Mouse (Mus musculus) kidney, embryonic 15.5 days (tissue): Measurements from ENCODE around the gene Crybb2. TPM values are rescaled to one million over a fixed set of nuclear protein-coding genes. Genes with fewer than 3 reads are reported as not detected.

Experiments
- ATAC-seq: fragments of 200-750 bp; cut with Nextera tagmentation; replicated peaks from 2 replicates; pipeline ENCODE4 v1.8.0; 2017; ENCODE audit warnings: moderate TSS enrichment; ENCODE audit not compliant: low FRiP score
- H3K27ac ChIP-seq: fragments of 300-500 bp; sonication (generic); 2 replicates; pipeline ENCODE4 v1.5.1; 2015; ENCODE audit warnings: mild to moderate bottlenecking, inconsistent platforms
- H3K27me3 ChIP-seq: fragments of 300-500 bp; sonication (generic); 2 replicates; pipeline ENCODE4 v1.6.1; 2015; ENCODE audit warnings: inconsistent platforms
- H3K36me3 ChIP-seq: fragments of 300-500 bp; sonication (generic); 2 replicates; pipeline ENCODE4 v1.6.1; 2015; ENCODE audit warnings: inconsistent platforms
- H3K4me1 ChIP-seq: fragments of 300-500 bp; sonication (generic); 2 replicates; pipeline ENCODE4 v1.6.1; 2015; ENCODE audit warnings: inconsistent platforms
- H3K4me2 ChIP-seq: fragments of 300-500 bp; sonication (generic); 2 replicates; pipeline ENCODE4 v1.6.1; 2015; ENCODE audit warnings: moderate library complexity, mild to moderate bottlenecking, inconsistent platforms
- H3K4me3 ChIP-seq: fragments of 300-500 bp; sonication (generic); replicated peaks from 2 replicates; pipeline ENCODE4 v1.5.1; 2015; ENCODE audit warnings: mild to moderate bottlenecking, inconsistent platforms
- H3K9ac ChIP-seq: fragments of 300-500 bp; sonication (generic); 2 replicates; pipeline ENCODE4 v1.6.1; 2015; ENCODE audit warnings: mild to moderate bottlenecking, inconsistent platforms
- H3K9me3 ChIP-seq: fragments of 300-500 bp; sonication (generic); replicated peaks from 2 replicates; pipeline ENCODE4 v1.6.1; 2016; ENCODE audit warnings: inconsistent platforms
- WGBS: fragments of 180-500 bp; shearing (Covaris S2); methylation state at CpG from one replicate; pipeline ENCODE4 v1.1.7; 2015; ENCODE audit warnings: mixed read lengths; 5-methylcytosine and 5-hydroxymethylcytosine counted together
- polyA plus RNA-seq: library from polyadenylated mRNA; unstranded; fragments of >200 nt; fragmentation: Nextera tagmentation; extraction: Ambion mirVana; gene quantifications from 2 replicates; pipeline ENCODE4 v1.2.1, GENCODE M21; 2015

Crybb2 gene
- polyA plus RNA-seq, 1 experiment from 2014 or later, result not detected

GRCm38 (mm10) chr5:113087465-113087864 lies 17.5 kb upstream of the Crybb2 start:
- 83% methylated on average over 2 of the region's 2 CpGs for WGBS
- Histone ChIP-seq H3K9me3 (no peaks in the 10 kb centered on the region), H3K9ac (no peak overlapping the region), H3K4me1 (peaks cover 45% of the 10 kb centered on the region), H3K27me3 (no peaks in the 10 kb centered on the region), H3K4me2 (no peak overlapping the region), H3K27ac (no peak overlapping the region), H3K36me3 (peaks cover 29% of the 10 kb centered on the region), H3K4me3 (no peak overlapping the region)
- ATAC-seq, result no peak

DNA sequence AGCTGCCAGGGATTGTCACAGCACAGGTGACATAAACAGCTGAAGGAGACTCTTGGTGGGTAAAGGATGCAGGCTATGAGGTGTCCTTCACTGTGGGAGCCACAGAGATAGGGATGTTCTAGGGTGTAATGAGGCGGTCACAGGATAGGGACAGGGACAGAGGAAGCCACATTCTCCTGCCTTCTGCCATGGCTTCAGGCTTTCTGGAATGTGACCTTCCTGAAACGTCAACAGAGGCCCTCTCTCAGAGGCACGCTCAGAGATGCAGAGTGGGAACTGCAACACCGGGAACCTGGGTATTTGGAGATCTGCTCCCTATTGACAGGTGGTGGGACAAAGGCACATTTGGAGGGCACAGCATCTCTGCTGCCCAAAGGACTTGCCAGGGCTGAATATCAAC lies 17.1 kb upstream of the Crybb2 start:
- no peaks in the 10 kb centered on the region for H3K9me3 ChIP-seq
- no peak for ATAC-seq
- H3K4me2 ChIP-seq, result no peak overlapping the region
- peaks cover 43% of the 10 kb centered on the region for H3K4me1 ChIP-seq
- H3K27me3 ChIP-seq, result no peaks in the 10 kb centered on the region
- WGBS, result 52% methylated on average over 4 of the region's 4 CpGs
- no peak overlapping the region for H3K9ac ChIP-seq
- H3K36me3 ChIP-seq, result peaks cover 28% of the 10 kb centered on the region
- no peak overlapping the region for H3K4me3 ChIP-seq
- H3K27ac ChIP-seq, result no peak overlapping the region

DNA sequence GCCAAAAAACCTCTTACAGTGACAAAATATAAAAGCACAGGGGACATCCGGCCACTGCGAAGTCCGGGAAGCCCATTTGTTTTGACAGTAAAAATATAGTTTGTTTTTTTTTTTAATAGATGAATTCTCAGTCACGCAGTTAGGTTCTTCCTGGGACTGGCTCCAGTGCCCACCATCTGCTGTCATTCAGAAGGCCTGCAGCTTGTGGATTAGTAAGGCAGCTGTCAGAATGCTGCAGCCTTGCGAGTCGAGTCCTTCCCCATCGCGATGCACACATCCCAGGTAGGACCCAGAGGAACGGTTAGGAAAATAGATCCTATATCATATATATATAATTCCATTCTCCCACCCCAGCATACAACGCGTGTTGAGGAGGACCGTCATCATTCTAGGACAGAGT lies 16.5 kb upstream of the Crybb2 start:
- no peak for ATAC-seq
- 66% methylated on average over 12 of the region's 12 CpGs for WGBS
- H3K4me2 ChIP-seq, result no peak overlapping the region
- H3K4me3 ChIP-seq, result no peak overlapping the region
- no peaks in the 10 kb centered on the region for H3K27me3 ChIP-seq
- no peak overlapping the region for H3K9ac ChIP-seq
- no peak overlapping the region; the same call in 1 of the 2 replicates for H3K27ac ChIP-seq
- H3K9me3 ChIP-seq, result no peaks in the 10 kb centered on the region
- H3K36me3 ChIP-seq, result peaks cover 26% of the 10 kb centered on the region
- peaks cover 38% of the 10 kb centered on the region for H3K4me1 ChIP-seq

GRCm38 (mm10) chr5:113085931-113086330 lies 16.0 kb upstream of the Crybb2 start:
- Histone ChIP-seq H3K4me2 (no peak overlapping the region), H3K4me3 (no peak overlapping the region), H3K27me3 (no peaks in the 10 kb centered on the region), H3K4me1 (peaks cover 34% of the 10 kb centered on the region), H3K27ac (no peak overlapping the region), H3K36me3 (peaks cover 23% of the 10 kb centered on the region), H3K9me3 (no peaks in the 10 kb centered on the region), H3K9ac (no peak overlapping the region)
- no peak for ATAC-seq
- 53% methylated on average over 2 of the region's 2 CpGs for WGBS

GRCm38 (mm10) chr5:113084309-113084708 lies 14.4 kb upstream of the Crybb2 start:
- H3K9me3 ChIP-seq, result no peaks in the 10 kb centered on the region
- ATAC-seq, result no peak
- peaks cover 29% of the 10 kb centered on the region for H3K4me1 ChIP-seq
- no peak overlapping the region for H3K4me3 ChIP-seq
- no peak overlapping the region for H3K4me2 ChIP-seq
- H3K36me3 ChIP-seq, result peaks cover 13% of the 10 kb centered on the region
- no peak overlapping the region for H3K27ac ChIP-seq
- 0 out of 2 replicates have a peak, but pooled peaks cover 4% of the 10 kb centered on the region for H3K27me3 ChIP-seq
- WGBS, result 82% methylated on average over 2 of the region's 2 CpGs
- H3K9ac ChIP-seq, result no peak overlapping the region

DNA sequence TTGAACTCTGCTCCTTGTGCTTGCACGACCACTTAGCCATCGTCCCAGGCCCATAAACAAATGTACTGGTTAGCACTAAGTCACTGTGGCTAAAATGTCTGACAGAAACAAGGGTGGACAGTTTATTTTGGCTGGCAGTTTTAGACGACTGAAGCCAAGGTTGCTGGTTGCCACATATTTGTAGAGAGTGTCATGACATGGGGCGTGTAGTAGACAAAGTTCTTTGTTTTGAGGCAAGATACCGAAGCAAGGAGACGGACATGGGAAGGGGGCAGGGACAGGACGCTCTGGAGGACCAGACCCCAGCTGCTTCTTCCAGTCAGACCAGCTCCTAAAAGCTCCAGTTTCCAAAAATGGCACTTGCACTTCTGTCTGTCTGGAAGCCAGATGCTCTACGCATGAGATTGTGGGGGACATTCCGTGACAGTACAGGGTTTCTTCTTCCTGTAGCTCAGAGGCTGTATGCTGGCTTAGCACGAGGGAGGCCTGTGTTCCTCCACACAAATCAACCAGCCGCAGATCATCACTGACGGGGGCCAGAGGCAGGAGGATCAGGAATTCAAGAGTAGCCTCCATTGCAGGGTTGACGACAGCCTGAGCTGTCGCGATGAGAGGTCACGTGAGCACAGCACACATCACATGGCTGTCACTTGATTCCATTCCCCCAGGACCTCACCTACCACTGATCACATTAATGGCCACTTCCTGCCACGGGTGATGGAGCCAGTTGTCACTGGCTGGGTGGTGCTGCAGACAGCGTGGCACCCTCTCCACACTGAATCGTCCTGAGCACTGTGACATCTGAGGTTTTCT lies 12.6 kb upstream of the Crybb2 start:
- Histone ChIP-seq H3K4me1 (peaks cover 29% of the 10 kb centered on the region), H3K4me2 (peak overlapping the region; percentile 27), H3K36me3 (no peaks in the 10 kb centered on the region; the same call in 1 of the 2 replicates), H3K27ac (no peak overlapping the region), H3K9me3 (no peaks in the 10 kb centered on the region), H3K4me3 (no peak overlapping the region), H3K9ac (no peak overlapping the region), H3K27me3 (0 out of 2 replicates have a peak, but pooled peaks cover 6% of the 10 kb centered on the region)
- ATAC-seq, result peak; percentile 20; the same call in 1 of the 2 replicates
- WGBS, result 41% methylated on average over 19 of the region's 19 CpGs

DNA sequence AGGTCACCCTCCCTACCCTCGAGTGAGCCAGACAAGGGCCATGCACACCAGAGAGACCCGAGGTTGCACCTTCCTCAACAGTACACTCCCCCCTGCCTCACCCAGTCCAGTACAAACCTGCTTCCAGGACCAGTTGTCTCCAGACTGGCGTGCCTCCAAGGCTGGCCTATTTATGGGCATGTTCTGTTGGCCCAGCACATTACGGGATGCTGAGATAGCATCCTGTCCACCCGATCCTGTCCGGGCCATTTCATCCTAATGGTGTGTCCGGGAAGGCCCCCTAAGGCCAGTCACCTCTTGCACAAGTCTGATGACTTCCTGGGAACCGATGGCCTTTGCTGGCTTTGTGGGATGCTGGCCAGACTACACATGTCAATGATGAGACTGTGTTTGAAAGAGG lies 11.5 kb upstream of the Crybb2 start, which contains the start of gene Crybb3:
Gene Crybb3, minus strand, starts transcription at position 146 of the 400 bp plus-strand sequence.
- no peak for ATAC-seq
- Histone ChIP-seq H3K27ac (no peak within 1 kb of the TSS), H3K36me3 (no peaks in the 10 kb centered on the region; the same call in 1 of the 2 replicates), H3K27me3 (0 out of 2 replicates have a peak, but pooled peaks cover 11% of the 10 kb centered on the region), H3K9me3 (no peaks in the 10 kb centered on the region), H3K4me2 (no peak within 1 kb of the TSS), H3K4me3 (no peak within 1 kb of the TSS), H3K9ac (no peak within 1 kb of the TSS), H3K4me1 (peaks cover 24% of the 10 kb centered on the region)
- WGBS, result 73% methylated on average over 8 of the region's 8 CpGs

- no peak for ATAC-seq
- Histone ChIP-seq H3K27ac (no peak overlapping the region), H3K4me1 (peaks cover 20% of the 10 kb centered on the region), H3K9me3 (no peaks in the 10 kb centered on the region), H3K4me3 (no peak overlapping the region), H3K9ac (no peak overlapping the region), H3K4me2 (no peak overlapping the region), H3K36me3 (no peaks in the 10 kb centered on the region; the same call in 1 of the 2 replicates), H3K27me3 (0 out of 2 replicates have a peak, but pooled peaks cover 11% of the 10 kb centered on the region)
- WGBS, result 88% methylated on average over 9 of the region's 9 CpGs
These were observed 11.1 kb upstream of the Crybb2 start for GRCm38 (mm10) chr5:113081020-113081419.

DNA sequence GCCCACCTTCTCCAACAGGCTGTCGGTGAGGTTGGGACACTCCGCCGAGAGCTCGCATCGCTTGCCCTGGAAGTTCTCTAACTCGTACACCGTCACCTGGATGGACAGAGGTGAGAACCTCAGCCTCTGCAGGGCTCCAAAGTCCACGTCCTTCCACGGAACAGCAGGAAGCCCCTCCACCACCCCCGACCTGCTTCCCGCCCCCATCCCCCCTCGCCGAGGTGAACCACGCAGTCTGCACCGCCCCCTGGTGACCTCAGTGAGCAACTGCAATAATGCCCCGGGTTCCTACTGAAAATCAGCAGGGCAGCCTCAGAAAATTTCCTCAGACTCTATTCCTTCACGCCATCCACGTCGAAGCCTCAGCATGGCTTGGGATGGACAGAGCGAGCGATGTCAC lies 9.9 kb upstream of the Crybb2 start:
- 22% methylated on average over 21 of the region's 21 CpGs for WGBS
- peak overlapping the region; percentile 43 for H3K4me2 ChIP-seq

GRCm38 (mm10) chr5:113078686-113079085 lies 8.8 kb upstream of the Crybb2 start:
- H3K27ac ChIP-seq, result no peak overlapping the region
- no peak overlapping the region for H3K9ac ChIP-seq
- no peak for ATAC-seq
- no peaks in the 10 kb centered on the region for H3K9me3 ChIP-seq
- H3K27me3 ChIP-seq, result 0 out of 2 replicates have a peak, but pooled peaks cover 11% of the 10 kb centered on the region
- peaks cover 16% of the 10 kb centered on the region for H3K4me1 ChIP-seq
- H3K4me2 ChIP-seq, result no peak overlapping the region
- H3K36me3 ChIP-seq, result no peaks in the 10 kb centered on the region
- 70% methylated on average over 5 of the region's 5 CpGs for WGBS
- H3K4me3 ChIP-seq, result no peak overlapping the region

More for the DNA sequence above, 9.9 kb upstream of the Crybb2 start:
- Histone ChIP-seq H3K4me1 (peaks cover 16% of the 10 kb centered on the region), H3K27ac (no peak overlapping the region), H3K36me3 (no peaks in the 10 kb centered on the region; the same call in 1 of the 2 replicates), H3K27me3 (0 out of 2 replicates have a peak, but pooled peaks cover 11% of the 10 kb centered on the region), H3K4me3 (no peak overlapping the region), H3K9ac (no peak overlapping the region), H3K9me3 (no peaks in the 10 kb centered on the region)
- ATAC-seq, result no peak

- Histone ChIP-seq H3K9me3 (no peaks in the 10 kb centered on the region), H3K4me3 (no peak overlapping the region), H3K4me1 (no peaks in the 10 kb centered on the region), H3K27me3 (0 out of 2 replicates have a peak, but pooled peaks cover 3% of the 10 kb centered on the region), H3K27ac (no peak overlapping the region), H3K4me2 (no peak overlapping the region), H3K9ac (no peak overlapping the region), H3K36me3 (no peaks in the 10 kb centered on the region)
- no peak; the same call in 1 of the 2 replicates for ATAC-seq
- WGBS, result 4% methylated on average over 16 of the region's 16 CpGs
These were observed 15.6 kb downstream of the Crybb2 start for GRCm38 (mm10) chr5:113054308-113054707.

GRCm38 (mm10) chr5:113050581-113051185 lies 19.2 kb downstream of the Crybb2 start:
- Histone ChIP-seq H3K27me3 (0 out of 2 replicates have a peak, but pooled peaks cover 3% of the 10 kb centered on the region), H3K4me1 (no peaks in the 10 kb centered on the region), H3K27ac (no peak overlapping the region), H3K9ac (no peak overlapping the region), H3K9me3 (no peaks in the 10 kb centered on the region), H3K36me3 (no peaks in the 10 kb centered on the region), H3K4me3 (no peak overlapping the region), H3K4me2 (no peak overlapping the region)
- no peak for ATAC-seq
- 41% methylated on average over 7 of the region's 7 CpGs for WGBS
